Mouse (Mus musculus) MEL (cell line): ENCODE results near the gene Rgs19. TPM values are rescaled to one million over a fixed set of nuclear protein-coding genes. Genes with fewer than 3 reads are reported as not detected.

ENCODE experiments used
- DNase-seq: peaks from one replicate; pipeline ENCODE4 v3.0.0; 2011; ENCODE audit warnings: low read depth, low spot score
- H3K27ac ChIP-seq: 2 replicates; pipeline ENCODE4 v1.5.1; 2012; ENCODE audit warnings: low read depth, mild to moderate bottlenecking, control low read depth, low read length, moderate library complexity; ENCODE audit not compliant: control insufficient read depth
- H3K27me3 ChIP-seq, 2 experiments: fragments of 150-350 bp in 1 of 2; sonication (generic) in 1 of 2; 2 replicates each; pipeline ENCODE4 v1.6.1; 2012; ENCODE audit warnings: low read length in 2 of 2, mild to moderate bottlenecking in 2 of 2, improper control_type of control experiment in 1 of 2, moderate library complexity in 1 of 2; ENCODE audit not compliant: insufficient read depth in 2 of 2, control insufficient read depth in 1 of 2
- H3K36me3 ChIP-seq, 2 experiments: 2 replicates each; pipeline ENCODE4 v1.6.1; 2012 to 2014; ENCODE audit warnings: low read length in 2 of 2, improper control_type of control experiment in 1 of 2, inconsistent platforms in 1 of 2, mild to moderate bottlenecking in 1 of 2; ENCODE audit not compliant: insufficient read depth in 2 of 2, control insufficient read depth in 1 of 2
- H3K4me1 ChIP-seq, 2 experiments: fragments of 150-350 bp in 1 of 2; sonication (generic) in 1 of 2; 2 replicates each; pipeline ENCODE4 v1.6.1; 2012; ENCODE audit warnings: low read length in 2 of 2, improper control_type of control experiment in 1 of 2, mild to moderate bottlenecking in 1 of 2; ENCODE audit not compliant: insufficient read depth in 2 of 2, control insufficient read depth in 1 of 2
- H3K4me3 ChIP-seq, 2 experiments: fragments of 150-350 bp in 1 of 2; sonication (generic) in 1 of 2; 2 replicates each; pipeline ENCODE4 v1.5.1; 2012; ENCODE audit warnings: low read depth in 2 of 2, low read length in 2 of 2, mild to moderate bottlenecking in 2 of 2, moderate library complexity in 2 of 2, control low read depth in 1 of 2, improper control_type of control experiment in 1 of 2; ENCODE audit not compliant: control insufficient read depth in 1 of 2, insufficient read depth in 1 of 2
- H3K79me2 ChIP-seq: 2 replicates; pipeline ENCODE4 v1.6.1; 2012; ENCODE audit warnings: mild to moderate bottlenecking, low read length, moderate library complexity; ENCODE audit not compliant: control insufficient read depth, poor library complexity, insufficient read depth
- H3K9ac ChIP-seq: 2 replicates; pipeline ENCODE4 v1.6.1; 2012; ENCODE audit warnings: low read depth, mild to moderate bottlenecking, control low read depth, low read length, moderate library complexity; ENCODE audit not compliant: control insufficient read depth, poor library complexity, severe bottlenecking
- H3K9me3 ChIP-seq: fragments of 150-350 bp; sonication (generic); replicated peaks from 2 replicates; pipeline ENCODE4 v1.6.1; 2012; ENCODE audit warnings: mild to moderate bottlenecking, low read length, improper control_type of control experiment, moderate library complexity; ENCODE audit not compliant: insufficient read depth
- BHLHE40 ChIP-seq: IDR thresholded peaks from 2 replicates; pipeline ENCODE4 v1.6.1; 2012; ENCODE audit warnings: low read depth, mild to moderate bottlenecking, inconsistent platforms, low read length, improper control_type of control experiment, borderline replicate concordance
- EP300 ChIP-seq, 2 experiments: IDR thresholded peaks; 2 replicates each; pipeline ENCODE4 v1.6.1; 2011; ENCODE audit warnings: improper control_type of control experiment in 2 of 2, low read length in 2 of 2, low read depth in 1 of 2, mild to moderate bottlenecking in 1 of 2
- ETS1 ChIP-seq: IDR thresholded peaks from 2 replicates; pipeline ENCODE4 v1.6.1; 2012; ENCODE audit warnings: low read depth, mild to moderate bottlenecking, inconsistent platforms, low read length, improper control_type of control experiment, moderate library complexity
- GATA1 ChIP-seq: IDR thresholded peaks from 2 replicates; pipeline ENCODE4 v1.6.1; 2011; ENCODE audit warnings: low read depth, low read length, improper control_type of control experiment
- HCFC1 ChIP-seq: IDR thresholded peaks from 2 replicates; pipeline ENCODE4 v1.6.1; 2012; ENCODE audit warnings: low read depth, mild to moderate bottlenecking, inconsistent platforms, low read length, improper control_type of control experiment, moderate library complexity
- MAFK ChIP-seq: IDR thresholded peaks from 2 replicates; pipeline ENCODE4 v1.6.1; 2011; ENCODE audit warnings: low read depth, mild to moderate bottlenecking, low read length, improper control_type of control experiment, borderline replicate concordance
- MAZ ChIP-seq: IDR thresholded peaks from 2 replicates; pipeline ENCODE4 v1.6.1; 2012; ENCODE audit warnings: low read depth, mild to moderate bottlenecking, inconsistent platforms, low read length, improper control_type of control experiment
- MYC ChIP-seq: IDR thresholded peaks from 2 replicates; pipeline ENCODE4 v1.6.1; 2011; ENCODE audit warnings: low read depth, mild to moderate bottlenecking, low read length, improper control_type of control experiment, moderate library complexity
- POLR2A ChIP-seq, 2 experiments: IDR thresholded peaks; 2 replicates each; pipeline ENCODE4 v1.6.1; 2011 to 2012; ENCODE audit warnings: low read length in 2 of 2, mild to moderate bottlenecking in 2 of 2, control low read depth in 1 of 2, improper control_type of control experiment in 1 of 2, low read depth in 1 of 2, moderate library complexity in 1 of 2; ENCODE audit not compliant: control insufficient read depth in 1 of 2, insufficient read depth in 1 of 2, poor library complexity in 1 of 2
- POLR2AphosphoS5 ChIP-seq: IDR thresholded peaks from 2 replicates; pipeline ENCODE4 v1.6.1; 2012; ENCODE audit warnings: low read depth, borderline replicate concordance, mild to moderate bottlenecking, inconsistent platforms, low read length, moderate library complexity, mixed read lengths
- SIN3A ChIP-seq: IDR thresholded peaks from 2 replicates; pipeline ENCODE4 v1.6.1; 2012; ENCODE audit warnings: low read length, improper control_type of control experiment, inconsistent platforms
- SMC3 ChIP-seq: IDR thresholded peaks from 2 replicates; pipeline ENCODE4 v1.6.1; 2011; ENCODE audit warnings: low read depth, low read length, improper control_type of control experiment
- TBP ChIP-seq: IDR thresholded peaks from 2 replicates; pipeline ENCODE4 v1.8.0; 2011; ENCODE audit warnings: low read depth, low read length, improper control_type of control experiment
- UBTF ChIP-seq: IDR thresholded peaks from 2 replicates; pipeline ENCODE4 v1.6.1; 2012; ENCODE audit warnings: low read depth, mild to moderate bottlenecking, inconsistent platforms, low read length, improper control_type of control experiment, moderate library complexity, borderline replicate concordance; ENCODE audit not compliant: insufficient read depth
- USF1 ChIP-seq: IDR thresholded peaks from 2 replicates; pipeline ENCODE4 v1.6.1; 2014; ENCODE audit warnings: low read depth, mild to moderate bottlenecking, inconsistent platforms, low read length, improper control_type of control experiment, moderate library complexity
- ZC3H11A ChIP-seq: IDR thresholded peaks from 2 replicates; pipeline ENCODE4 v1.6.1; 2012; ENCODE audit warnings: low read depth, mild to moderate bottlenecking, inconsistent platforms, low read length, improper control_type of control experiment
- ZNF384 ChIP-seq: IDR thresholded peaks from 2 replicates; pipeline ENCODE4 v1.6.1; 2012; ENCODE audit warnings: low read depth, mild to moderate bottlenecking, inconsistent platforms, low read length, improper control_type of control experiment
- polyA plus RNA-seq, 2 experiments: library from polyadenylated mRNA; stranded (reverse) in 1 of 2; unstranded in 1 of 2; fragments of >175 nt in 1 of 2; fragments of >200 nt in 1 of 2; gene quantifications; 2 replicates each; pipeline versions ENCODE4 v1.2.1 to v1.2.4; 2012; ENCODE audit warnings: low replicate concordance in 2 of 2, low read depth in 1 of 2; ENCODE audit not compliant: insufficient read length in 2 of 2, insufficient read depth in 1 of 2, missing spikeins in 1 of 2
- total RNA-seq: library from RNA; depleted of rRNA; stranded (reverse); fragments of 300-350 nt; gene quantifications from 2 replicates; pipeline ENCODE4 v1.2.3, GENCODE M21; 2012

The Rgs19 gene
- total and polyA plus RNA-seq, 3 experiments = 46.2 to 157 TPM; not detected in 1

DNA sequence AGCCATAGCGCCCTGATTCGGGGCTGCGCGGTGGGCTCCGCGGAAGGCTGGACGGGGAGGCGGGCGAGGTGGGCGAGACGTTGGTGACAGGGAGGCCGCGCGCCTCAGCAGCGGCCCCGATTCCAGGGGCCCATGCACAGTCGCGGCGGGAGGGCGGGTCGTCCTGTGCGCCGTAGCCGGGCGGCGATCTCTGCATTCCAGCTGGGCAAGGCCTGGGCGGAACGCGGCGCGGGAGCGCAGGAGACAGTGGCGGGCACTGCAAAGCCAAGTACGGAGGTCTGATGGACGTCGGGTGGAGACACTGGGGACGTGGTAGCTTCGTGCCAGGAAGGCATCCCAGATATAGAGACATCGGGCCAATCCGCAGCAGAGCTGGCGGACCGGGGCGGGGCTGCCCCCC, 22.5 kb downstream of the Rgs19 start, which contains the start of gene Sox18:
Gene Sox18 (minus strand): TSS at position 315 of the 400 bp plus-strand sequence.
- Histone ChIP-seq H3K9me3 (no peaks in the 10 kb centered on the region), H3K27ac (no peak within 1 kb of the TSS), H3K36me3 (peaks cover 0 to 5% of the 10 kb centered on the region in 2 experiments; a peak in 2 of 4 replicates), H3K4me3 (no peak within 1 kb of the TSS), H3K27me3 (peaks cover 3 to 6% of the 10 kb centered on the region in 2 experiments; a peak in 2 of 4 replicates), H3K4me1 (peaks cover 0 to 12% of the 10 kb centered on the region in 2 experiments; a peak in 3 of 4 replicates), H3K9ac (no peak within 1 kb of the TSS), H3K79me2 (no peaks in the 10 kb centered on the region)
- DNase-seq = no peak
- TF ChIP-seq HCFC1 = no peak
- TF ChIP-seq POLR2AphosphoS5 = no peak
- TF ChIP-seq ZC3H11A = no peak
- no peak for TF ChIP-seq EP300 (IDR thresholded peaks at IDR 0.05; ENCODE audit: low read depth in 1 of 2, low read length in 2 of 2)
- no peak for TF ChIP-seq USF1
- no peak for TF ChIP-seq POLR2A (IDR thresholded peaks at IDR 0.05; ENCODE audit: control insufficient read depth in 1 of 2, insufficient read depth in 1 of 2, low read depth in 1 of 2, low read length in 2 of 2, poor library complexity in 1 of 2)
- no peak for TF ChIP-seq MAZ
- TF ChIP-seq UBTF = no peak

DNA sequence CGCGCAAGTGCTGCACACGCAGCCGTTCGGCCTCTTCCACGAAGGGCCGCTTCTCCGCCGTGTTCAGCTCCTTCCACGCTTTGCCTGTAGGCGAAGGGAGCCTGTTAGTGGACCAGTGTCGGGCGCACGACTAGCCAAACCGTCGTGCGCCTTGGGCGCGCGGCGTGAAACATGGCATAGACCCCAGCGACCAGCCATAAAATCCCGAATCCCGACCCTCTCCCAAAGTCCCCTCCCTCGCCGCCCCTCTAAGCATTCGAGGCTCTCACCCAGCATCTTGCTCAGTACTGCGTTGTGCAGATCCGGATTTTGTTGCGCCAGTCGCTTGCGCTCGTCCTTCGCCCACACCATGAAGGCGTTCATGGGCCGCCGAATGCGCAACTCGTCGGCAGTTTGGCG, 22.9 kb downstream of the Rgs19 start:
- Histone ChIP-seq H3K36me3 (0 out of 4 replicates have a peak, but pooled peaks cover 0 to 2% of the 10 kb centered on the region in 2 experiments), H3K27me3 (peaks cover 3 to 6% of the 10 kb centered on the region in 2 experiments; a peak in 2 of 4 replicates), H3K27ac (no peak overlapping the region), H3K9ac (no peak overlapping the region), H3K9me3 (no peaks in the 10 kb centered on the region), H3K4me1 (peaks cover 0 to 8% of the 10 kb centered on the region in 2 experiments; a peak in 1 of 4 replicates)
- no peak for DNase-seq
- TF ChIP-seq POLR2A (IDR thresholded peaks at IDR 0.05; ENCODE audit: control insufficient read depth in 1 of 2, insufficient read depth in 1 of 2, low read depth in 1 of 2, low read length in 2 of 2, poor library complexity in 1 of 2) = no peak
- TF ChIP-seq SMC3 = no peak
- TF ChIP-seq ETS1 = no peak
- no peak for TF ChIP-seq BHLHE40
- no peak for TF ChIP-seq MAFK
- no peak for TF ChIP-seq POLR2AphosphoS5
- no peak for TF ChIP-seq GATA1
- TF ChIP-seq ZNF384 = no peak
- TF ChIP-seq SIN3A = no peak
- no peak for TF ChIP-seq MYC
- TF ChIP-seq TBP = no peak
- TF ChIP-seq, all 39 proteins: peak for 0
- no peaks in the 10 kb centered on the region for H3K79me2 ChIP-seq
- no peak overlapping the region for H3K4me3 ChIP-seq
